Mouse (Mus musculus): Measurements from ENCODE around the gene Avil. TPM values are rescaled to one million over a fixed set of nuclear protein-coding genes. Genes with fewer than 3 reads are reported as not detected.

Avil gene
- polyA plus RNA-seq, 1 experiment from 2014 or later: 3.7 TPM

DNA sequence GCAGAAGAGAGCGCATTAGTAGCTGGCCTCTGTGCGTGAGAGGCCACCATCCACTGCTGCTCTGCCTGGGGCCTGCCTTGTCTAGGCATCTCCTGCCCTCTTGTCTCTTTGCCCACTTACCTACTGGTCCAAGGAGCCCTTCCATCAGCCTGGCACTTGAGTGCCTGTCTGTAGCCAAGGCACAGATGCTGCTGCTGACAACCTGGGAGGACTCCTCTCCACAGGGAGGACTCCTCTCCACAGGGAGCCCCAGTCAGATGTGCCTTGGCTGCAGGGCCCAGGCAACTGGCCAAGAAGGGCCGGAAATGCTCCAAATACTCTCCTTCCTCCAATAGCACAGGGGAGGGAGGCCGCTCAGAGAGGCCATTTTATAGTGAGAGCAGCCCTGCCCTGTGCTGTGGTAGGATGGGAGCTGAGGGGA, 14.0 kb upstream of the Avil start:
- Histone ChIP-seq H3K9ac (ENCODE audit: low read depth, low read length) (no peak overlapping the region), H3K4me1 (ENCODE audit: control insufficient read depth, insufficient read depth, low read depth, low read length) (peaks cover 76% of the 10 kb centered on the region)
- WGBS: 34% methylated on average over 4 of the region's 4 CpGs

DNA sequence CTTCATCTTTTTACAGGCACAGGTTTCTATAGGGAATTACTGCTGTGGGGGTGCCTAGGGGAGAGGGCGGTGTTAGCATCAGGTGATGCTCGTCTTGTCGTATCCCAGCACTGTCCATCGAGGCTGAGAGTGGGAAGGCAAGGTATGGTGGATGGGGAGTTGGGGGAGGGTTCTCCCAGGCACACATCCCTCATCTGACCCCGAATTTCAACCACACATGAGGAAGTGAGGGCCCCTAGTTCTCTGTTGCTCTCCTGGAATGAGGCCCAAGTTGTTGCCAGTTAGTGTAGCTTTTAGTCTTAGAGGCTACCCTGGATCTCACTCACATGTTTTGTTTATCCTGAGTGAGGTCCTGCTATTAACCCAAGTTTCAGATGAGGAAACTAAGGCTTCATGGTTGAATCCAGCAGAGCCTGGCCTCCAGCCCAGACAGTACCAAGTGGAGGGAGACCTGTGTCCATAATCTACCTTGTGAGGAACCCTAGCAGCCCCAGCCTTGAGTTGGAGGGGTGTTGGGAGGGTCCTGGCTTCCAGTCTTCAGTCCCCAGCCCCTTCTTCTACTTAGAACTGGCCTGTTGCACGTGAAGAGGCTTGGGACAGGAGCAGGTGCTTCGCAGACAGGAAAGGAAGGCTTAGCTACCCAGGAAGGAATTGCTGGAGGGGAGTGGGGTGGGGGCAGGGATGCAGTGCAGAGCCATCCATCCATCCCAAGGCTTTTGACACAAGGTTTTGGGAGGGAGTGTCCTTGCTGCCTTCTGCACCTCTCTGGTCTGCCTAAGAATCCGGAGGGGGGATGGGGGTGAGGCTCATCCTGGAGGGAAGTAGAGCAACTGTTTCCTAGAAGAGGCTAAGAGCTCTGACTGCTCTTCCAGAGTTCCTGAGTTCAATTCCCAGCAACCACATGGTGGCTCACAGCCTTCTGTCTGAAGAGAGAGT, 13.1 kb upstream of the Avil start:
- H3K9ac ChIP-seq (ENCODE audit: low read depth, low read length): no peak overlapping the region
- H3K27ac ChIP-seq (ENCODE audit: low read depth, low read length): peak overlapping the region; percentile 54
- H3K27me3 ChIP-seq (replicated peaks; ENCODE audit: control insufficient read depth, insufficient read depth, low read length): no peaks in the 10 kb centered on the region
- H3K4me1 ChIP-seq (ENCODE audit: control insufficient read depth, insufficient read depth, low read depth, low read length): peaks cover 67% of the 10 kb centered on the region
- ATAC-seq: no peak
- H3K9me3 ChIP-seq (ENCODE audit: control insufficient read depth, low read length): no peaks in the 10 kb centered on the region
- 0 out of 2 replicates have a peak overlapping the region, but pooled peaks have one; percentile 7 for H3K4me2 ChIP-seq (ENCODE audit: low read length)
- WGBS: 60% methylated on average over 8 of the region's 8 CpGs
- no peak overlapping the region for H3K4me3 ChIP-seq (ENCODE audit: low read length)
- H3K36me3 ChIP-seq (ENCODE audit: control insufficient read depth, insufficient read depth, low read length): peaks cover 3% of the 10 kb centered on the region; the same call in 1 of the 2 replicates

More for the DNA sequence above, 14.0 kb upstream of the Avil start:
- Histone ChIP-seq H3K4me2 (ENCODE audit: low read length) (no peak overlapping the region), H3K27ac (ENCODE audit: low read depth, low read length) (peak overlapping the region; percentile 54), H3K36me3 (ENCODE audit: control insufficient read depth, insufficient read depth, low read length) (no peaks in the 10 kb centered on the region; the same call in 1 of the 2 replicates), H3K9me3 (ENCODE audit: control insufficient read depth, low read length) (no peaks in the 10 kb centered on the region), H3K27me3 (replicated peaks; ENCODE audit: control insufficient read depth, insufficient read depth, low read length) (no peaks in the 10 kb centered on the region), H3K4me3 (ENCODE audit: low read length) (no peak overlapping the region)
- ATAC-seq: peak; percentile 70

DNA sequence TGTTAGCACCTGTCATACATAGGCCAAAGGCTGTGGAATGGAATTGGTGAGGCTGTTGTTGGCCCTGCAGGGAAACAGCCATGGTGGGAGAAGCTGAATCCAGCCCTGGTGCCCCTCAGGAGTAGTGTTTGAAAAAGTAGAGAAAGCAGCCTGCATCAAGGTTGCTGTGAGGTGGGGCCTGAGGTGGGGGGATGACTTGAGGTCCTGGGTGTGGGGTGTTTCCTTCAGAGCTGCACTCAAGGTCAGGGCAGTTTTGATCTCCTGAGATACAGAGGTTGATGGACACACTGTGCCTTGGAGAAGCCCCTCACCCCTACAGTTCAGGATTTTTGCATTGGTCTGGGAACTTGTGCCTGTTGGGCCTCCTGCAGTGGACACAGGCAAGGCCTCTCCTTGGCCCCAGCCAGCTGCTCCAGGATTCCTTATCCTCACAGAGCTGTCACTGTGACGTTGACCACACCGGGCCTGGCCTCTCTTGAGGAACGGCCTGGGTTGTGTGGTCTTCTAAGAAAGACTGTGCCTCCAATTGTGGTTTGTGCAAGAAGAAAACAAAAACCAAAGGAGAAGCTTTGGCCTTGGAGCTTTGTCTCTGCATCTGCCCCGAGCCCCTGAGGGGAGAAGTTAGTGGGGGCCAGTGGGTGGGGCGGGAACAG, 11.9 kb upstream of the Avil start:
- Histone ChIP-seq H3K9ac (ENCODE audit: low read depth, low read length) (peak overlapping the region; percentile 21; the same call in 1 of the 2 replicates), H3K4me1 (ENCODE audit: control insufficient read depth, insufficient read depth, low read depth, low read length) (peaks cover 56% of the 10 kb centered on the region), H3K4me2 (ENCODE audit: low read length) (no peak overlapping the region), H3K4me3 (ENCODE audit: low read length) (no peak overlapping the region), H3K9me3 (ENCODE audit: control insufficient read depth, low read length) (no peaks in the 10 kb centered on the region), H3K27ac (ENCODE audit: low read depth, low read length) (no peak overlapping the region), H3K36me3 (ENCODE audit: control insufficient read depth, insufficient read depth, low read length) (peaks cover 6% of the 10 kb centered on the region), H3K27me3 (replicated peaks; ENCODE audit: control insufficient read depth, insufficient read depth, low read length) (no peaks in the 10 kb centered on the region)
- no peak for ATAC-seq
- 55% methylated on average over 5 of the region's 5 CpGs for WGBS

DNA sequence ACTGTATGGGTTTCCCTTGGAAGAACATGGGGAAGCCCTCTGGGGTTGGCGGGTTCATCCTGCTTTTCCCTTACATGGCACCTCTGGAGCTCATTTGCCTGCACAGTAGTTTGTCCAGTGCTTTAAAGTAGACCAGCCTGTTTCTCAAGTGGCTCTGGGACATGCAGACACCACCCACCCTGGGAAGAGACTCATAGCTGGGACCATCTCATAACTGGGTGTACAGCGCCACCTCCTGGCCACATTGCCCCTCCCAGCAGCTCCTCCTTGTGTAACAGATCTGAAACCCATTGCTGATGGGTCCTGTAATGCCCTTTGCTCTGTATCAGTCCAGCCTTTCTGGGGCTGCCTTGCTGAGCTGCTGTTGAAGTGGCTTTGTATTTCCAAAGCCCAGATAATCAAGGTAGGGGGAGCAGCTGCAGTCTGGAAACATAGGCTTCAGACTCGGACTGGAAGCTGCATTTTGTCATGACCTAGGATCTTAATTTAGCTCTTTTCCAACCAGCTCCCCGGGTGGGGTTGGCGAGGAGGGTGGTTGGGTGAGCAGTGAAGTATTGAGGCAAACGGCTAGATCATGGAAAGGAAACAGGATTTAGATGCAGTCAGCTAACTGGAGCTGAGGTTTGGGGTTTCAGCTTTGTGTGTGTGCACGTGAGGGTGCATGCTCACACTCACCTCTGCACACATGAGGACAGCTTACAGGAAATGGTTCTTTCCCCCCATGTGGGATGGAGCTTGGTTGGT, 10.0 kb upstream of the Avil start:
- WGBS: 58% methylated on average over 7 of the region's 7 CpGs

DNA sequence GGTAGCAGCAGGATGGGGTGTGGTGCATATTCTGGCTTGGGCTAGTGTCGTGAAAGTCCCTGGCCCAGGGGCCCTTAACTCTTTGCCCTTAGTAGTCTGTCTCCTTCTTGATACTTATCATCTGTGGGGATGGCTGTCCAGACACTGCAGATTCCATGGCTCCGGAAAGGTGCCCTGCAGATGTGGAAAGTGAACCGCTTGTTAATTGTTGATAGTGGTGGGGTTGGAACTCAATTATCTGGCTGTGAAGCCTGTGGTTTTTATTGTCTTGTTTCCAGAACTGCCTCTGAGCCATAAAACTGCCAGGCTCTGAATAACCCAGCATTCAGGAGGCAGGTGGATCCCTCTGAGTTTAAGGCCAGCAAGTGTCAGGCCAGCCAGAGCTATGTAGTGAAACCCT, 8.8 kb upstream of the Avil start:
- H3K4me3 ChIP-seq (ENCODE audit: low read length): no peak overlapping the region
- 52% methylated on average over 3 of the region's 3 CpGs for WGBS
- no peaks in the 10 kb centered on the region for H3K27me3 ChIP-seq (replicated peaks; ENCODE audit: control insufficient read depth, insufficient read depth, low read length)
- peaks cover 27% of the 10 kb centered on the region for H3K4me1 ChIP-seq (ENCODE audit: control insufficient read depth, insufficient read depth, low read depth, low read length)
- H3K4me2 ChIP-seq (ENCODE audit: low read length): no peak overlapping the region
- H3K9me3 ChIP-seq (ENCODE audit: control insufficient read depth, low read length): no peaks in the 10 kb centered on the region
- no peak for ATAC-seq
- H3K27ac ChIP-seq (ENCODE audit: low read depth, low read length): no peak overlapping the region
- no peak overlapping the region for H3K9ac ChIP-seq (ENCODE audit: low read depth, low read length)
- peaks cover 9% of the 10 kb centered on the region for H3K36me3 ChIP-seq (ENCODE audit: control insufficient read depth, insufficient read depth, low read length)

More for the DNA sequence above, 10.0 kb upstream of the Avil start:
- H3K36me3 ChIP-seq (ENCODE audit: control insufficient read depth, insufficient read depth, low read length): peaks cover 9% of the 10 kb centered on the region
- H3K9ac ChIP-seq (ENCODE audit: low read depth, low read length): no peak overlapping the region; the same call in 1 of the 2 replicates
- H3K27me3 ChIP-seq (replicated peaks; ENCODE audit: control insufficient read depth, insufficient read depth, low read length): no peaks in the 10 kb centered on the region
- peak; percentile 70 for ATAC-seq
- H3K27ac ChIP-seq (ENCODE audit: low read depth, low read length): peak overlapping the region; percentile 24; the same call in 1 of the 2 replicates
- no peak overlapping the region for H3K4me2 ChIP-seq (ENCODE audit: low read length)
- no peaks in the 10 kb centered on the region for H3K9me3 ChIP-seq (ENCODE audit: control insufficient read depth, low read length)
- H3K4me3 ChIP-seq (ENCODE audit: low read length): no peak overlapping the region
- H3K4me1 ChIP-seq (ENCODE audit: control insufficient read depth, insufficient read depth, low read depth, low read length): peaks cover 37% of the 10 kb centered on the region

DNA sequence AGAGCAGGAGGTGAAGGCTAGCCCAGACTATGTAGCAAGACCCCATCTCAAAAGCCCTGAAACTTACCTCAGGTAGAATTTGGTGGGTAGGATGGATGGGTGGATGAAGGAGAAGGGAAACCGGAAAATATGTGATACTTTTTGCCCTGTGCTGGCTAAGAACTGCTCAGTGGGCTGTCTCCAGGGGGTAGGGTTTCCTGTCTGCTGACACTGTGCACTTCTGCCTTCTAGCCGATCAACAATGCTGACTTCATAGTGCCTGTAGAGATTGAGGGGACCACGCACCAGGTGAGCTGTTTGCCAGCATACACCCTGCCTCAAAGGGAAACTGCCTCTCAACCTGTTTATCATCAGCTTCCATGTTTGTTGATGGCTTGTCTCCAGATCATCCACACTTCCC, 6.9 kb upstream of the Avil start:
- no peak for ATAC-seq
- Histone ChIP-seq H3K4me1 (ENCODE audit: control insufficient read depth, insufficient read depth, low read depth, low read length) (peaks cover 10% of the 10 kb centered on the region), H3K27me3 (replicated peaks; ENCODE audit: control insufficient read depth, insufficient read depth, low read length) (no peaks in the 10 kb centered on the region), H3K9me3 (ENCODE audit: control insufficient read depth, low read length) (no peaks in the 10 kb centered on the region), H3K4me2 (ENCODE audit: low read length) (no peak overlapping the region), H3K9ac (ENCODE audit: low read depth, low read length) (no peak overlapping the region), H3K4me3 (ENCODE audit: low read length) (no peak overlapping the region), H3K36me3 (ENCODE audit: control insufficient read depth, insufficient read depth, low read length) (peaks cover 13% of the 10 kb centered on the region), H3K27ac (ENCODE audit: low read depth, low read length) (no peak overlapping the region)
- WGBS: 89% methylated on average over 3 of the region's 3 CpGs

DNA sequence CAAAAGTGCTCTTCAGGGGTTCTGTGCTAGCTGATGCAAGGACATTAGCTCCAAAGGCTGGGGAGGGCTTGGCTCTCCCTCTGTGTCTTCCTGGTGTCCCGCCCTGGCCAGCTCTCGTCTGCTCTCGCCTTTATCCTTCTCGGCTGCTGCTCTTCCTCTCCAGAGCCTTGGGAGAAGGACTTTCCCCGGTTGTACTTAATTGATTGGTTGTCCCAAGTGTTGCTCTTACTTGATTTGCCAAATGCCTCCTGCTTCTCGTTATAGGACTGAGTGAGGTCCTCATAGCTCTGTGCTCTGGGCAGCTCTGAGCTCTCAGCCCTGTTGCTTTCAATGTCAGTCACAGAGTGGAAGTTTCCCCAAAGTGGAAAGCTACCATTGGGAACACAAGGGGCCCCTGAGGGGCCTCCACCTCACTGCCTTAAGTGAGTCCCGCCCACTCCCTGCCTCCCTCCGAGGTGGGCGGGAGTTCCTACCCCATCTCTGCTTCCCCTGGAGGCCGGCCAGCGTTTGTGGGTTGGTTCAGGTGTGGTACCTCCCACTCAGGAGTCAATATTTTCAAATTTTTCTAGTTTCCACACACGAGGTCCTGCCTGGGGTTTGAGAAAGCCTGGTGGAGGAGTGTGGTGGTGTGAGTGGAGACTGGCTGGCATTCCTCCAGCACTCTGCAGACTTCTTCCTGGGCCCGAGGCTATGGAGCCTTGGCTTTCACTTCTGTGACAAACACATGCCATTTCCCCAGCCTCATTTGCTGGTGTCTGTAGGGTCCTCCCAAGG, 3.0 kb upstream of the Avil start:
- Histone ChIP-seq H3K9ac (ENCODE audit: low read depth, low read length) (no peak overlapping the region), H3K9me3 (ENCODE audit: control insufficient read depth, low read length) (no peaks in the 10 kb centered on the region), H3K4me3 (ENCODE audit: low read length) (no peak overlapping the region), H3K4me2 (ENCODE audit: low read length) (no peak overlapping the region), H3K27ac (ENCODE audit: low read depth, low read length) (no peak overlapping the region), H3K36me3 (ENCODE audit: control insufficient read depth, insufficient read depth, low read length) (peaks cover 10% of the 10 kb centered on the region), H3K27me3 (replicated peaks; ENCODE audit: control insufficient read depth, insufficient read depth, low read length) (no peaks in the 10 kb centered on the region), H3K4me1 (ENCODE audit: control insufficient read depth, insufficient read depth, low read depth, low read length) (no peaks in the 10 kb centered on the region)
- no peak for ATAC-seq
- 79% methylated on average over 13 of the region's 13 CpGs for WGBS

DNA sequence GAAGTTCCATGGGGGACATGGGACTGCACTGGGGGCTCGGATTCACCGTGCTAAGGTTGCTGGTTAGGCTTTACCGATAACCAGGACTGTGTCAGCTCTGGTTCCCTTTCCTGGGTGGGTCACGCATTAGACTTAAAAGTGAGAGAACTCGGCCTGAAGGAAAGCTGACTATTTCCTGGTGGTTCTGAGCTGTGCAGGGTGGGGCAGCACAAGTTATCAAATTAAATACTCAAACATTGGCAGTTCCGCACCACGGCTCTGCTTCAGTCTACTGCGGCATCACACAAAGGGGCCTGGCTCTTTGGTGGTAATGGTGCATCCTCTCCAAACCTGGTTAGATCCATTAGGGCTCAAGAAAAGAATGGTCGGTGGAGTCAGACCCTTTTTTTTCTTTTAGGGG, 788 bp downstream of the Avil start:
- 88% methylated on average over 9 of the region's 9 CpGs for WGBS
- Histone ChIP-seq H3K27ac (ENCODE audit: low read depth, low read length) (no peak overlapping the region), H3K4me2 (ENCODE audit: low read length) (no peak overlapping the region), H3K36me3 (ENCODE audit: control insufficient read depth, insufficient read depth, low read length) (peaks cover 4% of the 10 kb centered on the region), H3K27me3 (replicated peaks; ENCODE audit: control insufficient read depth, insufficient read depth, low read length) (no peaks in the 10 kb centered on the region), H3K4me1 (ENCODE audit: control insufficient read depth, insufficient read depth, low read depth, low read length) (no peaks in the 10 kb centered on the region), H3K4me3 (ENCODE audit: low read length) (no peak overlapping the region), H3K9me3 (ENCODE audit: control insufficient read depth, low read length) (no peaks in the 10 kb centered on the region), H3K9ac (ENCODE audit: low read depth, low read length) (no peak overlapping the region)
- no peak for ATAC-seq
